Mouse (Mus musculus): Measurements from ENCODE around the gene Hist1h3b. TPM values are rescaled to one million over a fixed set of nuclear protein-coding genes. Genes with fewer than 3 reads are reported as not detected.
"Not testable (repeated sequence)": the region's sequence is repeated elsewhere in the genome, so short reads cannot be mapped to it uniquely, and the experiment has no call there.

Hist1h3b gene
- total RNA-seq, 2 experiments from 2014 or later = 433 to 519 TPM

DNA sequence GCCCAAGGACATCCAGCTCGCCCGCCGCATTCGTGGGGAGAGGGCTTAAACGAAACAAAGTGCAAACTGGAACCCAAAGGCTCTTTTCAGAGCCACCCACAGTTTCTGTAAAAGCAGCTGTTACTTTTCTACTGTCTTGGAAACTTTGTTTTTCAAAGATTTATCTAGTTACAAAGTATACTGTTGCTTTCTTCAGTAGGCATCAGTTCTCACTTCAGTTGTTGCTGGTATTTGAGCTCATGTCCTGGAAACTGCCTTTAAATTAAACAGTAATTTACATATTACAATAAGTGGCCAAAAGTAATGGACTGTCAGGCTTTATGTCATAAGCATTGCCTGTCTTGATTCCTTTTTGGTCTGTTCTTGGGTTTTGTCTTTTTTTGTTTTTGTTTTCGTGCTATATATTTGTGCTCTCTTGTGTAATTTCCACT lies 690 bp downstream of the Hist1h3b start:
- no peak for DNase-seq (ENCODE audit: low spot score in 2 of 2)

DNA sequence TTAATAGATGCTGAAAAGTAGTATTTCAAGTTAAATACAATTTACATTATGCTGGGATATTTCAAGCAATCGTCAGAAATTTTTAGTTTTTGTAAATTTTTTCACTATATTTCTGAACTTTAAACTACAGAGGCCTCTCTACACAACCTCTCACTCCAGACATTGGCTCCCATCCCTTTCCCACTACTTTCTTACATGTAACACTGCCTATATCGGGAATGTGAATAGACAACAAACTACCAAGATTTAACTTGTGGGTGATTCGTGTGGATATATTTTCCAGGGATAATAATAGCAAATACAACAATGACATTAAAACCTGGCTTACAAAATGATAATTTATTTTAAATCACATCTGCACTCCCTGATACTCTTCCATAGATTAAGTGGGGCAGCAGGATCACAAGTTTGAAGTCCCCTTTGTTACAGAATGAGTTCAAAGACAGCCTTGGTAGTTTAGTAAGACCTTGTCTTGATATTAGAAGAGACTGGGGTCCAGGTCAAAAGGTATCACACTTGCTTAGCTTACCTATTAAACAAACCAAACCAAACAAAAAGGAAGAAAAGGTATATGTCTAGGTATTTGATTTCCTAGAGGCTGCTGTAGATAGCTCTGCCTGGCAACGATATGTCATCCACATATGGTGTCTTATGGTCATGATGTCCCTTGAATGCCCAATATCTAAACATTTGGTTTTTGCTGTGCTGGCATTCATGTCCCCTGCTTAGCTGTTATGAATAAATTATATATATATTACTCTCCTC lies 1.4 kb downstream of the Hist1h3b start:
- DNase-seq (ENCODE audit: low spot score in 2 of 2) = no peak

GRCm38 (mm10) chr13:23755000-23755399 lies 2.9 kb downstream of the Hist1h3b start:
- DNase-seq (ENCODE audit: low spot score in 2 of 2) = no peak

DNA sequence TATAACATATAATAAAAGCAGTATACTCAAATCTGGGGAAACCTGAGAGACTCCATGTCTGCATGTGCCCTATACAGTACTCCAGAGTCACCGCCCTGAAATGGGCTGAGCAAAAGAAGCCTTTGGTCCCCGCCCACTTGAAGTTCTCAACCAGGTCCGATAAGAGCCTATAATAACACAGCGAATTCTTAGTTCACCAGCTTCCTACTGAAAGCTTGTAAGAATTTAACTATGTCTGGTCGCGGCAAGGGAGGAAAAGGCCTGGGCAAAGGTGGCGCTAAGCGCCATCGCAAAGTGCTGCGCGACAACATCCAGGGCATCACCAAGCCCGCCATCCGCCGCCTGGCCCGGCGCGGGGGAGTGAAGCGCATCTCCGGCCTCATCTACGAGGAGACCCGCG lies 4.7 kb downstream of the Hist1h3b start, which contains the start of gene Hist1h4b:
Gene Hist1h4b, plus strand, starts transcription at position 224 of the 400 bp plus-strand sequence.
- DNase-seq (ENCODE audit: low spot score in 2 of 2) = peak; percentile 56 to 81

DNA sequence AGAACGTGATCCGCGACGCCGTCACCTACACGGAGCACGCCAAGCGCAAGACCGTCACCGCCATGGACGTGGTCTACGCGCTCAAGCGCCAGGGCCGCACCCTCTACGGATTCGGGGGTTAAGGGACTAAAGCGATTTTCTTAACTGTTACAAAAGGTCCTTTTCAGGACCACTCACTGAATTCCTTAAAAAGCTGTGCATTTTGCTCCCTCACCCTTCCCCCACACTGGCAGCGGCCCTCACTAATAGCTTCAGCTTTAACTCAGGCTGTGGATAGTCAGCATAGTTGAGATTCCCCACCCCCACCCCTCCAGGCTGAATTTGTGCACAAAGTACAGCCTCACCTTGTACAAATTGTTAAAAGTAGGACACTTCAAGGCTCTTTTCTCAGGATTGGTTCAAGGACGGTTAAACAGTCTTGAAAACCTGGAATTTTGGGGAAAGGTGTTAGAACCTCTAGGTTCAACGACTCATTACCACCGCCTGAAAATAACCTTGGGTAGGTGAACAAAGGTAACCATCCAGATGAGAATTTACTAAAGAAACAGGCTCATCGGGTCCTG lies 5.2 kb downstream of the Hist1h3b start:
- no peak for DNase-seq (ENCODE audit: low spot score in 2 of 2)

DNA sequence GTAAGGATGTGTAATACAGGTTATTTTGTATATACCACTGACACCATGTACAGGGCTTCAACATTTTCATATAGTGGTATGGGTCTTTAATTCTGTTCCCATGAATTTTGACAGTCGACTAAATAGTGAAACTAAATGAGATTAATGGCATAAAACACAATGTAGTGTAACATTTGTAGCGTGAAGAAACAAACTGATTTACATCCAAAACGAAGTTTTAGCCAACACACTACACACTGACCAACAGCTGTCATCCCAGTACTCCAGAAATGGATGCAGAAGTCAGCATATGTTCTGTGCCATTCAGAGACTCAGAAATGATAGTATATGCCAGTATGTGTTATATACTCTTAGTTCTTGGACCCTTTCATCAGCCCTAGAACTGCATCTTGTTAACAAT lies 5.9 kb downstream of the Hist1h3b start:
- no peak for DNase-seq (ENCODE audit: low spot score in 2 of 2)

DNA sequence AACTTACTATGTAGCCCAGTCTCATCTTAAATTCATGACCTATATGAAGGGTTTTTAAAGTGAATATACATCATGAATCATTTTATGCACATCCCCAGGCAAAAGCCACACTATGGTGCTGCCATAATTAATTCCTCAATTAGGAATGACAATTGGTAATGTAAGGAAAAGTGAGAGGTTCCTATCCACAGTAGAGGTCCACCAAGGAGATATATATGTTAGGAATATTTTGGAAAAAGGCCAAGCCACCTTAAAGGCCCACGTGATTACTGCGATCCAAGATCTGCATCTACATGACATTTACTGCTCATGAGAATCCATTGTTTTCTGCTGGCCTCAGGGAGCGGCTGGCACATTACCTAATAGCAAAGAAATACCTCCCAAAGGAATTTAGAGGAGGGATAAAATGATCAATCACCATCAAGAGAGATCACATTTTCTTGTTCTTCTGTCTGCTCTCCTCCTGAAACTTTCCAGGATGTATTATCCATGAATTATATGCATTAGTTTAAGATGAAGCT lies 7.2 kb downstream of the Hist1h3b start:
- DNase-seq (ENCODE audit: low spot score in 2 of 2) = no peak

DNA sequence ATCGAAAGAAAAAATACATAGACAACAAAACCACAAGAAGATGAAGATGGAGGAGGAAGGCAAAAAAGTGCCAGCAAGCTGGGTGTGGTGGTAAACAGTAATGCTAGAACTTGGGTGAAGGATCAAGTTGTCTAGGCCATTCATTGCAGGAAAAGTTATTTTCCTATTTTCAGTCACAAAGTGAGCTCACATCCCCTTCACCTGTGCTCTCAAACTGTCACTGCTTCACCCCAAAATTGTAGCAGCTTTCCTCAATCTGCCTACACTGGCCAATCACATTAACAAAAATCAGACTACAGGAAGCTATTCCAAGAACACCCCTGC lies 7.8 kb downstream of the Hist1h3b start:
- DNase-seq (ENCODE audit: low spot score in 2 of 2) = no peak

DNA sequence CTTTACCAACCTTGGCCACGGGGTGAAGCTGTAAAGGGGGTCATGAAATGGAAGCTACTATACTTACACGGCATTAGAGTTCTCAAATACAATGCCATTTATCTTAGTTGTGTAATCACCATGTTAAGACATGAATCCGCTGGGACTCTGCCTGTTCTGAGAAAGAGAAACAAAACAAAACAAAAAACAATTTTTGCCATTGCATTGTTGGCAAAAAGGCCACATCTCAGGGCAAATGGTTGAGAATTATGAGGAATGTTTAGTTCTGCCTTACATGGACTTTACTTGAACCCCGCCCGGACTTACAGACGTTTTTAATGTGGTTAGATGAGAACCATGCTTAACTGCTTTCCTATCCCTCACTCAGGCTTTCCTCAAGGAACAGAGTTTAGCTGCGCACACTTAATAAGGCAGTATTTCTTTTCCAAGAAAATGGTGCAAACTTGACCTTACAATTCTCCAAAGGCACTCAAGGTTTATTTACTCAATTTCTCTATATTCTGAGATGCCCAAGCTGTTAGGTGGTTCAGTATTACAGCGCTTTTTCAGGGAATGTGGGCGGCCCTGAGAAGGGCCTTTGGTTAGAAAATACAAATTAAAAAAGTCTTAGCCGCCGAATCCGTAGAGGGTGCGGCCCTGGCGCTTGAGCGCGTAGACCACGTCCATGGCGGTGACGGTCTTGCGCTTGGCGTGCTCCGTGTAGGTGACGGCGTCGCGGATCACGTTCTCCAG lies 8.3 kb downstream of the Hist1h3b start:
- no peak for DNase-seq (ENCODE audit: low spot score in 2 of 2)

GRCm38 (mm10) chr13:23760972-23761864 lies 9.2 kb downstream of the Hist1h3b start, which contains the start of gene Hist1h4a:
Gene Hist1h4a (minus strand): TSS chr13:23761230.
- DNase-seq (ENCODE audit: low spot score in 2 of 2) = peak; percentile 97 to 98

DNA sequence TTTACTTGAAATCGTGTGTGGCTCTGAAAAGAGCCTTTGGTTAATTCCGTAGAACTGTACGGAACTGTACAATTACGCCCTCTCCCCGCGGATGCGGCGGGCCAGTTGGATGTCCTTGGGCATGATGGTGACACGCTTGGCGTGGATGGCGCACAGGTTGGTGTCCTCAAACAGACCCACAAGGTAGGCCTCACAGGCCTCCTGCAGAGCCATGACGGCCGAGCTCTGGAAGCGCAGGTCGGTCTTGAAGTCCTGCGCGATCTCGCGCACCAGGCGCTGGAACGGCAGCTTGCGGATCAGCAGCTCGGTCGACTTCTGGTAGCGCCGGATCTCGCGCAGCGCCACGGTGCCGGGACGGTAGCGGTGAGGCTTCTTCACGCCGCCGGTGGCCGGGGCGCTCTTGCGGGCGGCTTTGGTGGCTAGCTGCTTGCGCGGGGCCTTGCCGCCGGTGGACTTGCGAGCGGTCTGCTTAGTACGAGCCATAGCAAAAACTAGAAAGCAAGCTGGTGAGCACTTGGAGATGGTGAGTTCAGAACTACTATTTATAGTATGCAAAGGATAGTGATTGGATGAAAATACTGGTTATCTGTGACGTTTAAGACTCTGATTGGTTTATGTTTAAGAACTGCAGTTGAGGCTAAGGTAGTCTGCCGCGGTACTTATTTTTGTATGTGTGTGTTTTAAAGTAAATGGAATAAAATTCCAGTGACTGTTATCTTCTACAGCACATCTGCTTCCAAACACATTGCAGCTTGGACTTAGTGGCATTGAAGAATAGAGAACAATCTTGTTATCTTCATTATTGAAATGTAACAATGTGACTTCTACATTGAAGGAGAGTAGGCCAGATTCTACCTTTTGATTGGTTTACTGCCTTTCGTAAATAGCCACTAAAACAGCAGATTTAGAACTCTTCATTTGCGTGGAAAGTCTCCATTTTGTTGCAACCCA lies 10.1 kb downstream of the Hist1h3b start, which contains the start of gene Hist1h3a:
Gene Hist1h3a, minus strand, starts transcription at position 516 of the 951 bp plus-strand sequence.
- DNase-seq (ENCODE audit: low spot score in 2 of 2) = peak in 1 of 2 experiments; percentile 54

DNA sequence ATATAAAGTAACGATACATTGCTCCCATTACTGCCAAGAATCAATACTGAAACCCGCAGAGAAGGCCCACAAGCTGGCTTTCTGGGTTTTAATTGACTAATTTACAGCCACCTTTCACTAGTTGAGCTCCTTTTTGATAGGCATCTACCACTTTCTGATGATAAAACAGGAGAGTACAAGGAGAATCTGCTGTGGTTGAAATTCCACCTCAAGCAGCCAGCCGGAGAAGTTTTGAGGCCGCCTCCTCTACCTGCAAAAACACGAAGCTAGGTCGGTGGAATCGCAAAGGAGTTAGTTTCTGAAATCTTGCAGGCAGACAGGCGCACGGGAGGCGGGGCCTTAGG lies 11.1 kb downstream of the Hist1h3b start:
- no peak for DNase-seq (ENCODE audit: low spot score in 2 of 2)

DNA sequence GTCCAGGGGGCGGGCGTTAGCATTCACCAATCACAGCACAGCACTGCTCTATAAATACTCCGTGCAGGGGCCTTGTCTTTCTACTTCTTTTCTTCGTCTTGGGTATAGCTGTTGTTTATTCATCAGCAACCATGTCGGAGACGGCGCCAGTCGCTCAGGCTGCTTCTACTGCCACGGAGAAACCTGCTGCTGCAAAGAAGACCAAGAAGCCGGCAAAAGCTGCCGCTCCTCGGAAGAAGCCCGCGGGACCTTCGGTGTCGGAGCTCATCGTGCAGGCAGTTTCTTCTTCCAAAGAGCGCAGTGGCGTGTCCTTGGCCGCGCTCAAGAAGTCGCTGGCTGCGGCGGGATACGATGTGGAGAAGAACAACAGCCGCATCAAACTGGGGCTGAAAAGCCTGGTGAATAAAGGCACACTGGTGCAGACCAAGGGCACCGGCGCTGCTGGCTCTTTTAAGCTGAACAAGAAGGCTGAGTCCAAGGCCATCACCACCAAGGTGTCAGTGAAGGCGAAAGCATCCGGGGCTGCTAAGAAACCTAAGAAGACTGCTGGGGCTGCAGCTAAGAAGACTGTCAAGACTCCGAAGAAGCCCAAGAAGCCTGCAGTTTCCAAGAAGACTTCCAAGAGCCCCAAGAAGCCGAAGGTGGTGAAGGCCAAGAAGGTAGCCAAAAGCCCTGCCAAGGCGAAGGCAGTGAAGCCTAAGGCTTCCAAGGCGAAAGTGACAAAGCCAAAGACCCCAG lies 11.7 kb downstream of the Hist1h3b start, which contains the start of gene Hist1h1a:
Gene Hist1h1a, plus strand, starts transcription at position 81 of the 738 bp plus-strand sequence.
- DNase-seq (ENCODE audit: low spot score in 2 of 2) = peak; percentile 64 to 85

DNA sequence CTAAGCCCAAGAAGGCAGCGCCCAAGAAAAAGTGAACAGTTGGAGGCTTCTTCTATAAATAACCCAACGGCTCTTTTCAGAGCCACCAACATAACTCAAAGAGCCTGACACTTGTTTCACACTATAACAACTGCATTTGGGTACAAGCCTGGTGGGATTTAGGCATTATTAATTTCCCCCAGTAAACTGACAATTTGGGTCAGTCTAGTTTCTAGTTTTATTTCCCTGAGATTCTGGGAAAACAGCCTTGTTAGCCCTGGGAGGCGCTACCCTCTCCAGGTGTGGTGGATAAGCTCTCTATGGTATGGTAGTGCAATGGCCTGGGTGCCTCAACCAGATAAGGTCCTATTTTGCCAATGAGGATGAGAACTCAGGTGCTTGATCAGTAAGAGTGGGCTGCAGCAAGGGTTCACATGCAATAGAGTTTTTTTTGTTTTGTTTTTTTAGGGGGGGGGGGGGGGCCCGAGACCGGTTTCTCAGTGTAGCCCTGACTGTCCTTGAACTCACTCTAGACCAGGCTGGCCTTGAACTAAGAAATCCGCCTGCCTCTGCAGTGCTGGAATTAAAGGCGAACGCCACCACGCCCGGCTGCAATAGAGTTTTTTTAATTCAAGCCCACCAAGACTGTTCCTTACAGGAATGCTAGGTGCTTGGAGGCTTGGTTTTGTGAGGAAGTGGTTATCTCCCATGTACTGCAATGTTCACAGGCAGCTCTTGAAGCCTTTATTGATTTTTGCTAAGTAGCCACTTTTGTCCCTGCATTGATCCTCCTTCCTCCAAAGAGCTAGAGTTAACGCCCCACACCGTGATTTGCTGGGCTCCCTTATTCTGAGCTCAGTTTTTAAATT lies 12.5 kb downstream of the Hist1h3b start:
- DNase-seq (ENCODE audit: low spot score in 2 of 2) = no peak

- DNase-seq (ENCODE audit: low spot score in 2 of 2) = no peak
Measured at GRCm38 (mm10) chr13:23765172-23765513, 13.1 kb downstream of the Hist1h3b start.

- DNase-seq (ENCODE audit: low spot score in 2 of 2) = no peak
Measured at GRCm38 (mm10) chr13:23766772-23767171, 14.7 kb downstream of the Hist1h3b start.

- DNase-seq (ENCODE audit: low spot score in 2 of 2) = no peak
Measured at GRCm38 (mm10) chr13:23768834-23769397, 16.8 kb downstream of the Hist1h3b start.

DNA sequence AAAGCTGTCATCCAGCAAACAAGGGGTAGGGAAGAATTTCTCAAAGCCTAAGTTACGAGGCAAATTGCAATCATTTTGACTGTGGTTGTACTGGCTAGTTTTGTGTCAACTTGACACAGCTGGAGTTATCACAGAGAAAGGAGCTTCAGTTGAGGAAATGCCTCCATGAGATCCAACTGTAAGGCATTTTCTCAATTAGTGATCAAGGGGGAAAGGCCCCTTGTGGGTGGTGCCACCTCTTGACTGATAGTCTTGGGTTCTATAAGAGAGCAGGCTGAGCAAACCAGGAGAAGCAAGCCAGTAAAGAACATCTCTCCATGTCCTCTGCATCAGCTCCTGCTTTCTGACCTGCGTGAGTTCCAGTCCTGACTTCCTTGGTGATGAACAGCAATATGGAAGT lies 17.5 kb downstream of the Hist1h3b start, which contains the start of gene Trim38:
Gene Trim38, plus strand, starts transcription at position 301 of the 400 bp plus-strand sequence.
- not testable (repeated sequence) for DNase-seq (ENCODE audit: low spot score in 2 of 2)

Data from gastrocnemius, postnatal 4 days (tissue).